Mouse (Mus musculus) WW6 (cell line): ENCODE results near the gene Hlcs.
"Not testable (repeated sequence)": the region's sequence is repeated elsewhere in the genome, so short reads cannot be mapped to it uniquely, and the experiment has no call there.

Experiments used
- DNase-seq: peaks from one replicate; pipeline ENCODE4 v3.0.0-alpha.2; 2013; ENCODE audit warnings: low read depth, low spot score

Gene Hlcs

DNA sequence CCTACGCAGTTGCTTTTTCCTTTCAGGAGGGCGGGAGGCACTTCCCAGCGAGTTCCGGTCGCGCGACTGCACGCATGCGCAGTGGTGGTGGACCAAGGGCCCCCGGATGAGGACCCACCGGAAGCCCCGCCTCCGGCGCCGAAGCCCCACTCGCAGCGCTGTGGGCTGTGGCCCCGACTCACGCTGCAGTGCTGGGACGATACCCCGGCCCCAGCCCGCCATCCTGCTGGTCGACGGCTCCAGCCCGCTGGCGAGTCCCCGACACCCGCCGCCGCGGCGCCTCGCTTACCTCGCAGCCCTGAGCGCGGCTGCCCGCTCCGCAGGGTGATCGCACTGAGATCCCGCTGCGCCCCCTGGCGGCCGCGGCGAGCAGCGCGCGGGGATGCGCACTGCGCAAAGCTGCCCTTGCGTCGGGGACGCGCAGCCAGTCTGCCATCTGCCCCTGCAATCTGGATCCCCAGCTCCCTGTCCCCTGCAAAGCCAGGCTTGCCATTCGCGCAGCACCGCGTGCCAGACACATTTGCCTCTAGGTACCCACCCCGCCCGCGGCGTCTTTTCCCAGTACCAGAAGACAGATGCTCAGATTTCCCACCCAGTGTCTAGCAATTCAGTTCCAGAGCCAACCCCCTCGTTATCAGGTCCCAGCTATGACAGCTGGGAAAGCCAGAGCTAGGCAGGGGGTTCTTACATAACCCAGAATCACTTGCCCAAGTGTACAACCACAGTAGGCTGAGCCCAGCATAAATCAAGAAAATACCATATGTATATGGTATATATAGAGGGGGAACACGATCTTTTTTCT, at the start of gene Hlcs:
Hlcs (minus strand) TSS at position 343 of the 802 bp plus-strand sequence.
- DNase-seq, result peak; percentile 84

DNA sequence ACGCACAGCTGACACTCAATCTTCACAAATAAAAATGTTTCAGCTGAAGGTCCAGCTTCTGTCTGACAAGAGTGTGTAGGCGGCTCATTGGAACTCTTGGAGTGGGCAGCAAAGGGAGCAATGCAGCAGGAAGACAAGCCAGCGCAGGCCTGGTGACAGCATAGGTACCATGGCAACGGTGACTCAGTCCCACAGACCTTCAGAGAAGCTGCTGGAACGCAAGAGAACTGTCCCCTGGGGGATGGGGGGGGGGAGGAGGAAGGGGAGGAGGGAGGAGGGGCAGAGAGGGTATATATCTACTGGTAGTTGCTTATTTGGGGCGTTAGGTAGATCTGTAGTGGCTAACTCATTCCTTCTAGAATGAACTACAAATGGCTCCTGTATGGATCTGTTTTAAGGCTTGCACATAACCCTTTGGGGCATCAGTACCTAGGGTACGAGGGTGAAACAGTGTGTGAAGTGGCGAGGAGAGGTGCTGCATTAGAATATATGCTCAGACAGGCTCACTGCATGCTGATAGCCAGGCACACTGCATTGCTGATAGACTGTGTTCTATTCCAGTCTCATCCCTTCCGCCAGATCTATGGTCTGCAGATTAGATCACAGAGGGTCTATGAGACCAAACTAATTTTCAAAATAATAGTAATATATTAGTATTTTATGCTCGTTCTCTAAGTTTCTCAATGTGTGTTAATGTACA, 49.0 kb upstream of the Hlcs start:
- no peak for DNase-seq

DNA sequence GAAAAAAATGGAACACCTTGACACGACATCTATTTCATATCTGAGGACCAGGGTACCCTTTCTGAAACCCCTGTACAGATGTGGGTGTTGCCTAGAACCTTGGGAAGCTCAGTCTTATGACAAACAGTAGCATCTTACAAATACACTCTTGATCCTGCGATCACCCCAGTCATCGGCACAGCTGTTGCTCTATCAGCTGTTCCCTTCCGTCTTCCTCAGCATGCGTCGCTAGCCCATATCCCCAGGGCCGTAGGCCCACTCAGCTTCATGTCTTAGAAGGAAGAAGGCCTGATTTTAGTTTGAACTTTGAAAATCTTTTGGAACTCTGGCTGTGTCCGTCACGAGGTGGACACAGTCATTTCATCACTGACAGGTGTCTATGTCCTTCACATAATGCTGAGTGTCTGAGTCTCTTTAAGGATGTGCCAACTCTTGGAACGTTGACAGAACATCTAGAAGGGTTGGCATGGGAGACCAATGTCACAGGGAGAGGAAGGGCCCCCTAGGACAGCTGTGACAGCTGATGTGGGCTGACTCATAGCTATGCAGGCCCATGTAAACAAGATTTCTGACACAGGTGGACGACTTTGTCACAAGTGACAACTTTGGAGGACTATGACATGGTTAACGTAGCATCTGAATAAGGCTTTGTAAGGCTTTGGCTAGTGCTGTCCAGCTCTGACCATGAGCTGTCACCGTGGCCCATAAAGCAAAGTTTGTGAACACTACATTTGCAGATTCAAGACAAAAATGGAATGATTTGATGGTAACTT, 47.4 kb upstream of the Hlcs start:
- DNase-seq, result no peak

DNA sequence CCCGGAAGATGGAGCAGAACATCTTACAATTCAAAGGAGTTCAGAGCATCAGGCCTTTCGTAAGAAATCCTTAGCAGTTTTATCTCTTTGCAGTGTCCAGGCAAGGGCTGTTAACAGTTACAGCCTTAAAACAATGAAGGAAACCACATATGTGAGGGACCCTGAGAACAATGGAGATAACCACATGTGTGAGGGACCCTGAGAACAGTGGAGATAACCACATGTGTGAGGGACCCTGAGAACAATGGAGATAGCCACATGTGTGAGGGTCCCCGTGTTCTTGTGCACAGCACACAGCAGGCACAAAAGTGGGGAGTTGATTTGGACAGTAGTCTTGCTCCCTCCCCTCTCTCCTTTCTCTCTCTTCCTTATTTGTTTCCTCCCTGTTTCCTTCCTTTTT, 44.7 kb upstream of the Hlcs start:
- no peak for DNase-seq

DNA sequence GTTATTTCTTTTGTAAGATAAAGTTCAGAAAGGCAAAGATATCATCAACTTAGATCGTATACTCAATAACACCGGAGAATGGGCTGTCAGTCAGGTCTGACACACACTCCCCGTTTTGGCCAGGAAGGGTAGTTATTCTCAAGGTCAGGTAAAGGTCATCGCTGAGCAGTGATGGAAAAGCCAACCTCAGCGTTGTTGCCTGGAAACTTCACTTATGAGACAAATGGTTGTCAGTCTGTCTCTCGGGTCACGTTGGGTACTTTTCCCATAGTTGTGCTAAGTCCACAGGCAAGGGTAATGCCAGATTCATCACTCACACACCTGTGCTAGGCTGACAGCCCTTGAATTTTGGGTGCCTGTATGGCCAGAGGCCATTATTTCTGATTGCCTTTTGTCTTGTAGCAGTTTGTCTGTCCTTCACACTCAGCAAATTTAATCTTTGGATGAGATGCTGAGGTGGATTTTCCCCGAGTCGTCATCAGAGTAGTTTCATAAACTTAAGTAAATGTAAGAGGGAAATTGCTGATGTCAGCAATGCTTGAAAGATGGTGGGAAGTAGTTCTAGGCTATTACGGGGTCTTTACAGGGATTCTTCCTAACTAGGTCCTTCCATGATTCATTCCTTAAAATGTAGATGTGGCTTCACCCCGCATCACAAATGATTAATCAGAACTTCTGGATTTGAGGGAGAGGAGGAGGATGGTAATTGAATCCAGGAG, 43.6 kb upstream of the Hlcs start:
- no peak for DNase-seq

DNA sequence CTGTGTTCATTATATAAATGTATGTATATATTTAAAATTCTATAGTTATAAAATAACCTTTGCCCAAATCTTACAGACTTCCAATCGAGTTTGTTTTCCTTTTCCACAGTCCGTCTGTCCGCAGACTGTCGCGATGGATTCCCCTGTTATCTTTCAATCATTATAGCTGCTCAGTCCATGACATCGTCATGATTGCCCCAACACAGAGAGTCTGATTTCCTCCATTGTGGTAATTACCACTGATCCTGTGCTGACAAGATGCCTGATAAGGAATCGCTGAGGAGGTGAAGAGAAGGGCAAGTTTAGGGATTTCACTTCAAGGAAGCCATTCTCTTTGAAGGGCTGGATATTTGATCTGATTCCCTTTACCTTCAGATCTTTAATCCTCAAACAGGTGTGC, 42.7 kb upstream of the Hlcs start:
- no peak for DNase-seq

DNA sequence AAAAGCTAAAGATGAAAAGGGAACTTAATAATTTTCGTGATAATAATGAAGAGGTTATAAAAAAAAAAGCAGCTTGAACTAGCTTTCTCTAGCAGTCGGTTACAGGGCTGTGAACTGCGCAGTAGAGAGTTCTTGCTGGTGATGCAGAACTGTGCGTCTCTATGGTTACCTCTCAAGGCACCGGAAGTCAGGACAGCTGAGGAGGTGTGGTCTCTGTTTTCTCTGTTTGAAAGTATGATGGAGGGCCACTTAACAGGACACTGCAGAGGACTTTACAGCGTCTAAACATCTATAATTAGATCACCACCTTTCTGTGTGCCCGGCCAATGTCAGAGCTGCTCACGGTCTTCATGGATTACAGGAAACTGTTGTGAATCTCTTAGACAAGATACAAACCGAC, 41.1 kb upstream of the Hlcs start:
- DNase-seq, result no peak

DNA sequence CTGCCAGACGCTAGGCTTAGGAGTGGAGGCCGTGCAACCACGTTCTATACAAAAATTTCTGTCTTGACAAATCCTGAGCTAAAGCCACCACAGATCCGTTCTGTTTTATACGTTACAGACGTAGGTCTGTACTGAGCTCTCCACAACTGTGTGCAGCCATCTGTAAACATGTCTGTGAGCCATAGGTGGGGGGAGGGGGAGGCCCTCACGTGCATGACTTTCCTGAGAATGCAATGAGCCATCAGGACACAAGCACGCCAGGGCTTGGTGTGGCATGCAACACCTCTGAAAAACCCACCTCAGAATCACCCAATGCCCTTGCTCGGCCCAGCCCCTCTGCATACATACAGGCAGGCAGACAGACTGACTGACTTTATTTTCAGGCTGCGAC, 36.9 kb upstream of the Hlcs start:
- DNase-seq, result no peak

DNA sequence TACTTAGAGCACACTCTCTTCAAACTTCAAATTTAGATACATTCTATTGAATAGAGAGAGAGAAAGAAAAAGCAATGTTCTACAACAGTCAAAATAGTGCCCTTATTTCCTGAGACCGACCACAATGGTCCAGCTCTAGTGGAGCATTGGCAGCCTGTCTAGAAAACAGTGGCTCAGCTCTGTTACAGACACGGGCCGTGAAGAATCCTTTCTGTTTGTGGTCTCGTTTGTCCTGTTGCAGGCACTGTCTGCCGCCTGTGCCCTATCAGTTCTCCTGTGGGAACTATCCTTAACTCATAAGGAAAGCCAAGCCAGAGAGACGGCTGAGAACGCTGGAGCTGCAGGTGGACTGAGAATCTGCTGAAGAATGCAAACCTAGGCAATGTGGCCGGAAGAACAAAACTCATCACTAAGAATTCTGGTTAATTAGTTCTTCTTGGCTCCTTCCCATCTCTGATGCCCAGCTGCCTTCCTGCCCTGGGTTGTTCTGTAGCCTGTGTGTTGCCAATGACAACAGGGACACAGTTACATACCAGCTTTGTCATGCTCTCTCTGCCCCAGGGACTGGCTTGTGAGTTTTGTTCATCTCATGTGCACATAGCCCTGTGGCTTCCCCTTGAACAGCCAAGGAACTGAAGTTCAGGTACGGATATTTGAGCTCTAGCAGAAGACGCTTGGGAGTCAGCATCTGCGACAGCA, 36.4 kb upstream of the Hlcs start:
- DNase-seq, result no peak

DNA sequence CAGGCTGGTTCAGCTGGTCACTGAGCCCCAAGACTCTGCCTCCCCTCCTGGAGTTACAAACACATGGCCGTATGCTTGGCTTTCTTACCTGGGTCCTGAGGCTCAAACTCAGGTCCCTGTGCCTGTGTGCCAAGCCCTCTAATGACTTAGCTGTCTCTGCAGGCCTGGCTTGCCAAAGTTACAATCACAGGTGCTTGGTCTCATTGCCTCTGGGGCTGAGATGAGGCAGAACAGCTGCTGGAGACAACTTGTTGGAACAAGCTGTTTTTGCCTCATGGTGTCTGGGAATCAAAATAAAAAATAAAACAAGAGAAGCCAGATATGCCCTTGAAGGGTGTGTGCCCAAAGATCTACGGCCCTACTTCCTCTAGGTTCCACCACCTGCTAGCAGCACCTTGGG, 35.4 kb upstream of the Hlcs start:
- no peak for DNase-seq

DNA sequence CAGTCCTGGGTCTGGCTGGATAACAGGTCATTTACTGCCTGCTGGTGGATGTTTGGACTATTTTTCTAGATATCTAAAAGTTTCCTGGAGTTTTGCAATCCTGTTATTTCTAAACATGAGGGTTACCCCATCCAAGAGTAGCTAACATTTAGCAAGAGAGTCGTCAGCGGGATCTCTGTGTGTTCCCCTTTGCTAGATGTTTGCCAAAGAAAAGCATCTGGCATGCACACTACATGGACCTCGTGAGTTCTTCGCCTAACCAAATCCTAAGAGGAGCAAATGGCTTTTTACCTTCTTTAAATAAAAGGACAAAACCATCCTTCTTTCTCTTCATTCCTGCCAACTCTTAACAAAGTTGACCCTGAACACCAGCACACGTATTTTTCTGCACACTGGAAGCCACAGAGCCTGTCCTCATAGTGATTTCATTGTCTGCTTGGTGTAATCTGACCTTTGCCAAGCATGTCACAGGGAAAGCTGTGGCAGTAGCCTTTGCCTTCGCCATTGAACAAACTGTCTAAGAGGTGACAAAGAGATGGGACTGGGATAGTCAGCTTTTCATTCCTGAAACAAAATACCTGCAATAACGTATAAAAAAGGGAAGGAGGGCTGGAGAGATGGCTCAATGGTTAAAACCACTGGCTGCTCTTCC, 33.8 kb upstream of the Hlcs start:
- no peak for DNase-seq

DNA sequence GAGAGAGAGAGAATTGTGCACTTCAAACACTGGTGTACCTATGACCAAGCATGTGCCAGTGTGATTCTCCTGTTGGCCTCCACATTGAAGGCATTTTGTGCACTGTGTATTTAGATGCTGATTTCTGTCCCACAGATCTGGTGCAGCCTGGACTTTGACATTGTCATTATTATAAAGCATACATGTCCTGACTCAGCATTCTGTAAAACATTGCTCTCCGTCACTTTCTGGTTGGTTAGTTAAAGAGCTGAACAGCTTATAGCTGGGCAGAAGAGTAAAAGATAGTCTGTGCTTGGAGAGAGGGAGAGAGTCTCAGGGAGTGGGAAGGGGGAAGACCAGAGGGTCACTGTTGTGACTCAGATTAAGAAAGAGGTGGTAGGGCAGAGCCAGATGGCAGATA, 32.4 kb upstream of the Hlcs start:
- DNase-seq, result no peak

DNA sequence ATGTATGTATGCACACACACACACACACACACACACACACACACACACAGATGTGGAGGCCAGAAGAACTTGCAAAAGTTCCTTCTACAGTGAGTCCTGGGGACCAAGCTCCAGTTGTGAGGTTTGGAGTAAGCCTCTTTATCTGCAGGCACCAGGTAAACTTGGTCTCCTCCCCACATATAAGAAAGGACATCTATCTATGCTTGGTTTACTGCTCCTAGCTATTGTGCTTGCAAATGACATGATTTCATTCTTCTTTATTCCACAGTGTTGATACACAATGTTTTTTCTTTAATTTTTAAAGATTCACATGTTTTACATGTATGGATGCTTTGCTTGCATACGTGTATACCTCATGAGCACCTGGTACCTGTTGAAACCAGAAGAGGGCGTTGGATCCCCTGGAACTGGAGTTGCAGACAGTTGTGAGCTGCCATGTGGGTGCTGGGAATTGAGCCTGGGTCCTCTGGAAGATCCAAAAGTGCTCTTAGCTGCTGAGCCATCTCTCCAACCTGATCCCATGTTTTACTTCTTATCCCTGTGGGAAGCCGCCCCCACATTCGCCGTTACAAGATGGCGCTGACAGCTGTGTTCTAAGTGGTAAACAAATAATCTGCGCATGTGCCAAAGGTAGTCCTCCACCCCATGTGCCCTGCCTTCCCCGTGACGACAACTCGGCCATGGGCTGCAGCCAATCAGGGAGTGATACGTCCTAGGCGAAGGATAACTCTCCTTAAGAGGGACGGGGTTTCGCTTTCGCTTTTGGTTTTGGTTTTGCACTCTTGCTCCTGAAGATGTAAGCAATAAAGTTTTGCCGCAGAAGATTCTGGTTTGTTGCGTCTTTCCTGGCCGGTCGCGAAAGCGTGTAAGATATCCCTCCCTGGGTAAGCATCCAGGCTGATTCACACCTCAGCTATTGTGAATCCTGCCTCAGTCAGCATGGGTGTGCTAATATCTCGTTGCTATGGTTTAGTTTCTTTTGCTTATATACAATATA, 26.1 kb upstream of the Hlcs start:
- not testable (repeated sequence) for DNase-seq

DNA sequence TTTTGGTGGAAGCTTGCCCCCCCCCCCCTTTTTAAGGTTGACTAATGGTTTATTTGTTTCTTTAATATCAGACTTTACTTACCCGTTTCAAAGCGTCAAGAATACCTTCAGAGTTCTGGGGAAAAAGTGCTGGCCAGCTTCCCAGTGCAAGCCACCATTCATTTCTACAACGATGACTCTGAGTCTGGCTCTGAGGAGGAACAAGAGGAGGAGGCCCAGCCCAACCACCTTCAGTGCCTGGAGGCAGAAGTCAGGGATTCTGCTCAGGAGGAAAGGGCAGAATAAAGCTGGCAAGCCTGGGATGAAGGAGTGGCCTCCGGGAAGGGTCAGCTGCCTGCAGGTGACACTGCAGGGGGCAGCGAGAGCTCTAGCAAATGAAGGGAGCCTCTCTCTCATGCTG, 22.3 kb upstream of the Hlcs start:
- DNase-seq, result no peak

DNA sequence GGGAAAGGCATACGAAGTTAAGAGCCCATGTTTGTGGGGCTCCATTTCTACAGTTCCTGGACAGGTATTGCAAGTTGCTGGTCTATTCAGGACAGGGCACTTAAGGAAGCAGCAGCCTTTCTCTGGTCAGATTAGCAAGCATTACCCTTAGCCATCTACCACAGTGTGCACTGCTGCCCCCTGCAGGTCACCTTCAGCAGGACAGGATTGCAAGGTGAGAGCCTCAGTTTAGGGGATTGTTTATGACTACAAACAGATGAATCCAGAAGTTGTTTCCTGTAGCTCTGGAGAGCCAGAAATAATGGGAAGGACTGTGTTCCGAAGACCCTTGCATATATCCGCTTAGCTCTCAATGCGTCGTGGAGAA, 18.5 kb upstream of the Hlcs start:
- DNase-seq, result peak; percentile 53

DNA sequence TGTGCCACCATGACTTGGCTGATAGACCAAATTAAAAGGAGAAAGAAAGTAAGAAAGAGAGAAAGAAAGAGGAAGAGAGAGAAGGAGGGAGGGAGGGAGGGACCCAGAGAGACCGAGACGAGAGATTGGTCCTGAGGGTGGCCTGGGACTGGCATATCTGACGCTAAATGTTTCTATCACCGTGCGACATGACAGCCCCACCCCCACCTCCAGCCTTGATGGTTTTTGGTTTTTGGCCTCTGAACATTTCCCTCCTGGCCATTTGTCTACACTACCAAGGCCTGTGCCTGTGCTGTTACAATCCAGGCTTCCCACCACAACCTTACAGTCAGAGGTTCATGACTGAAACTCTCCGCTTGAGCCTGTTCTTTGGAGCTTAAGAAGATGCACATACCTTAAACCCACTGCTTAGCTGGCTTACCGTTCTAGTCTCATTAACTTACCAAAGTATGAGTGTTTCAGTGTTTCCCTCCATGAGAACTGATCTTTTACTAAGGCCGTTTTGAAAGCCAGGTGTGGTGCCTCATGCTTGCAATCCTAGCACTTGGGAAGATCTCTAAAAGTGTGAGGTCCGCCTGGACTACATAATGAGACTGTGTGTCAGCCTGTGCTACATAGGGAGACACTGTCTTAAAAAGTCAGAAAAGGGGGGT, 18.0 kb upstream of the Hlcs start:
- DNase-seq, result no peak

DNA sequence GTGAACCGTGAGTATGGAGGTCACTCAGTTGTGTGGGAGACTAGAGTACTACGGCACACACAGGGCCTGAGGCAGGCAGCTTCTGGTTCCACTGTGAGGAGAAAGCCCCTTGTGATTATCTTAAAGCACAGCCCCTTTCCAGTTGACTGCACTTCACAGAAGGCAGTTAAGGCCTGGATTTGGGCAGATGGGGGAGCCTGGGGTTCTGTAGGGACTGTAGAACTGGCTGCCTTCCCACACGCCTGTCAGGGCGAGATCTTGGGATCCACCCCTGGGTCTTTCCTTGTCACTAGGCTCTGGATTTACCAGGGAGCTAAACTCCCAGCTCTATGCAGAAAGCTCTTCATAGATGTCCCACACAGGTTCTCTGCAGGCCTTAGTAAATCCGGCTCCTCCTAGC, 17.1 kb upstream of the Hlcs start:
- no peak for DNase-seq

DNA sequence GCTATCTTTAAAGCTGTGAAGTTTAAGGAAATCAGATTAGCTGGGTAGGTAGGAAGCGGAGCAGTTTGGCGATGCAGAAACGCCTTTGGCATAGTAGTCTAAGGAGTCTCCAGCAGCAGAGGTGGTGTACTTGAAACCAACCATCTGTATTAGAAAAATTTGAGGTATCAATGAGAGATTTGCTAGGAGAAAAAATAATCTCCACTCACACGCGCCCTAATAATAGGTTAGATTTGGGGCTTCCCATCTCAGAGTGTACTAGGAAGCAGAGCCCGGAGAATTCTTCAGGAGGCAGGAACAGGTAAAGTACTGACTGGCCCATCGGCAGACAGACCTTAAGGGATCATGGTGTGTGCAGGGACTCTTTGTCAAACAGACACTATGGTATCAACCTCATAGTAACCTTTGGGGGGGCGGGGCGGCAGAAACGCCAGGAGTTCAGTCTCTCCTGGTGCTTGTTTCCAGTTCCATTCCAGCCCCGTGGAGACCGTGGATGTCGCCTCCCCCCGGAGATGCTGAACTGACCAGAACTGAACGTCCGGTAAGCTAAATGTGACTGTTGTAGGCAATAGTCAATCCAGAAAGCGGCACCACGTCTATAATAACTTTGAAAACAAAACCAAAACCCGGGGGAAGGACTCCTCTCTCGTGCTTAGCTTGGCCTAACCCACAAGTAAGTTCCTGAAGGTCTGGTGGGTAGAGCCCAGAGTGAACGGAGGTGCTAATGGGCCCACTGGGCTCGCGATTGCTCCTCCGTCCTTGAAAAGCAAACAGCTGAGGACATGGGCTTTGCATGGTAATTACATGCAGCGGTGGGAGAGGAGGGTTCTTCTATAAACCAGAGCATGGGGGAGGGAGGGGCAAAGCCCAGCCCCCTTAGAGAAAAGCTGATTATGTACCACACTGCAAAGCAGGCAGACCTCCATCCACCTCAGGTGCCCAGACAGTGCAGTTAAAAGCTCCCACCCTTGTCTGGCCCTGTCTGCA, 15.8 kb upstream of the Hlcs start:
- DNase-seq, result no peak
